28 mouse cellular contexts compared by ENCODE assay signal in genomic region chr3:27626301-27626700, GRCm38 (mm10).
A peak's percentile ranks its signal among the peaks of the same experiment; 100 is the strongest.
DNase-seq lines count a peak whose midpoint lies in the region; ATAC-seq lines count a peak whose summit lies in the region.
"Had no signal": no experiment of that assay in that cellular context is flagged by ENCODE, and none has a peak within 500 bp of the region (broad histone marks: within the 10 kb centered on the region; RNA-seq: fewer than 3 reads in every experiment).

No protein-coding gene starts in this region.

- no peaks in the 10 kb centered on the region for H3K9me3 ChIP-seq in embryonic facial prominence, embryonic 13.5 days
- no peaks in the 10 kb centered on the region for H3K9me3 ChIP-seq in embryonic facial prominence, embryonic 10.5 days
- H3K9me3 ChIP-seq in heart, embryonic 12.5 days (replicated peaks) = no peaks in the 10 kb centered on the region
- no peaks in the 10 kb centered on the region for H3K9me3 ChIP-seq in heart, embryonic 10.5 days
- no peaks in the 10 kb centered on the region for H3K9me3 ChIP-seq in forebrain, embryonic 10.5 days
- H3K9me3 ChIP-seq: embryonic facial prominence, embryonic 12.5 days; G1E; hindbrain, embryonic 10.5 days; hindbrain, embryonic 15.5 days; limb, embryonic 13.5 days; lung, embryonic 15.5 days; midbrain, embryonic 12.5 days; neural tube, embryonic 12.5 days had no signal

- ATAC-seq in embryonic facial prominence, embryonic 13.5 days (ENCODE audit: insufficient number of reproducible peaks, insufficient read depth, low FRiP score, low TSS enrichment, low read depth) = no peak
- ATAC-seq in heart, embryonic 12.5 days (ENCODE audit: insufficient number of reproducible peaks, low FRiP score) = no peak
- ATAC-seq: inflammation-experienced regulatory T-cells, adult 6 months had no signal

- DNase-seq in embryonic facial prominence, embryonic 10.5 days (ENCODE audit: low spot score) = no peak
- no peak for DNase-seq in heart, embryonic 10.5 days (ENCODE audit: low spot score)
- DNase-seq in left cerebral cortex, postnatal 4 days = peak; percentile 31
- no peak for DNase-seq in left cerebral cortex, postnatal 25 days (ENCODE audit: low spot score in 2 of 2)
- no peak for DNase-seq in forebrain, embryonic 10.5 days (ENCODE audit: extremely low spot score, low spot score)
- DNase-seq: adrenal gland, adult 8-10 months; cerebellum, adult 2 months; cerebellum, postnatal 36 days; kidney, adult 11 months; kidney, postnatal 14 days; layer of hippocampus, adult 9-11 months; right cerebral cortex, postnatal 4 days; thymus, adult 18-20 months; thymus, postnatal 25 days had no signal

- H3K4me2 ChIP-seq in embryonic facial prominence, embryonic 13.5 days = no peak overlapping the region
- no peak overlapping the region for H3K4me2 ChIP-seq in heart, embryonic 12.5 days
- H3K4me2 ChIP-seq: embryonic facial prominence, embryonic 12.5 days; hindbrain, embryonic 15.5 days; limb, embryonic 13.5 days; liver, embryonic 11.5 days; lung, embryonic 15.5 days; midbrain, embryonic 12.5 days; neural tube, embryonic 12.5 days had no signal

- H3K27me3 ChIP-seq in embryonic facial prominence, embryonic 13.5 days = no peaks in the 10 kb centered on the region
- no peaks in the 10 kb centered on the region for H3K27me3 ChIP-seq in embryonic facial prominence, embryonic 10.5 days (replicated peaks; ENCODE audit: low read depth, poor library complexity, severe bottlenecking)
- H3K27me3 ChIP-seq in heart, embryonic 12.5 days (replicated peaks) = no peaks in the 10 kb centered on the region
- no peaks in the 10 kb centered on the region for H3K27me3 ChIP-seq in heart, embryonic 10.5 days (ENCODE audit: insufficient read depth, poor library complexity, severe bottlenecking)
- no peaks in the 10 kb centered on the region for H3K27me3 ChIP-seq in forebrain, embryonic 10.5 days (ENCODE audit: poor library complexity, severe bottlenecking)
- H3K27me3 ChIP-seq: embryonic facial prominence, embryonic 12.5 days; hindbrain, embryonic 15.5 days; limb, embryonic 13.5 days; lung, embryonic 15.5 days; midbrain, embryonic 12.5 days; neural tube, embryonic 12.5 days had no signal

- H3K9ac ChIP-seq in embryonic facial prominence, embryonic 13.5 days = no peak overlapping the region
- H3K9ac ChIP-seq in heart, embryonic 12.5 days = peak overlapping the region; percentile 15; the same call in 1 of the 2 replicates
- H3K9ac ChIP-seq: embryonic facial prominence, embryonic 12.5 days; hindbrain, embryonic 15.5 days; limb, embryonic 13.5 days; lung, embryonic 15.5 days; midbrain, embryonic 12.5 days; neural tube, embryonic 12.5 days had no signal

- H3K27ac ChIP-seq in embryonic facial prominence, embryonic 13.5 days = peak overlapping the region; percentile 66; the same call in 1 of the 2 replicates
- H3K27ac ChIP-seq in embryonic facial prominence, embryonic 10.5 days (replicated peaks) = no peak overlapping the region
- peak overlapping the region; percentile 87 for H3K27ac ChIP-seq in heart, embryonic 12.5 days (ENCODE audit: poor library complexity, severe bottlenecking)
- H3K27ac ChIP-seq in heart, embryonic 10.5 days = no peak overlapping the region
- H3K27ac ChIP-seq in forebrain, embryonic 10.5 days = no peak overlapping the region
- H3K27ac ChIP-seq: hindbrain, embryonic 10.5 days; limb, embryonic 13.5 days; midbrain, embryonic 12.5 days; neural tube, embryonic 12.5 days; stomach, postnatal 0 days had no signal

- H3K36me3 ChIP-seq in embryonic facial prominence, embryonic 13.5 days = peaks cover 9% of the 10 kb centered on the region
- peaks cover 11% of the 10 kb centered on the region for H3K36me3 ChIP-seq in embryonic facial prominence, embryonic 10.5 days (replicated peaks)
- peaks cover 12% of the 10 kb centered on the region; the same call in 1 of the 2 replicates for H3K36me3 ChIP-seq in heart, embryonic 12.5 days
- H3K36me3 ChIP-seq in heart, embryonic 10.5 days = peaks cover 8% of the 10 kb centered on the region
- peaks cover 18% of the 10 kb centered on the region for H3K36me3 ChIP-seq in forebrain, embryonic 10.5 days (replicated peaks)
- H3K36me3 ChIP-seq: embryonic facial prominence, embryonic 12.5 days; G1E; hindbrain, embryonic 15.5 days; midbrain, embryonic 12.5 days; neural tube, embryonic 12.5 days had no signal

- H3K4me3 ChIP-seq in embryonic facial prominence, embryonic 13.5 days = no peak overlapping the region
- H3K4me3 ChIP-seq in embryonic facial prominence, embryonic 10.5 days = no peak overlapping the region
- H3K4me3 ChIP-seq in heart, embryonic 12.5 days = no peak overlapping the region
- no peak overlapping the region for H3K4me3 ChIP-seq in heart, embryonic 10.5 days
- H3K4me3 ChIP-seq in forebrain, embryonic 10.5 days = no peak overlapping the region
- H3K4me3 ChIP-seq: embryonic facial prominence, embryonic 12.5 days; hindbrain, embryonic 10.5 days; hindbrain, embryonic 15.5 days; limb, embryonic 13.5 days; lung, embryonic 15.5 days; midbrain, embryonic 12.5 days; myocyte; neural tube, embryonic 12.5 days had no signal

- 72% methylated on average over 8 of the region's 8 CpGs for WGBS in embryonic facial prominence, embryonic 13.5 days
- 88% methylated on average over 8 of the region's 8 CpGs for WGBS in embryonic facial prominence, embryonic 10.5 days
- WGBS in heart, embryonic 12.5 days = 69% methylated on average over 8 of the region's 8 CpGs
- WGBS in heart, embryonic 10.5 days = 72% methylated on average over 8 of the region's 8 CpGs
- WGBS in forebrain, embryonic 10.5 days = 92% methylated on average over 8 of the region's 8 CpGs

- H3K4me1 ChIP-seq in embryonic facial prominence, embryonic 13.5 days = peaks cover 41% of the 10 kb centered on the region
- H3K4me1 ChIP-seq in embryonic facial prominence, embryonic 10.5 days = peaks cover 22% of the 10 kb centered on the region
- H3K4me1 ChIP-seq in heart, embryonic 12.5 days (replicated peaks) = peaks cover 53% of the 10 kb centered on the region
- H3K4me1 ChIP-seq in heart, embryonic 10.5 days = peaks cover 46% of the 10 kb centered on the region
- no peaks in the 10 kb centered on the region for H3K4me1 ChIP-seq in forebrain, embryonic 10.5 days
- H3K4me1 ChIP-seq: midbrain, embryonic 12.5 days; neural tube, embryonic 12.5 days had no signal

- intact Hi-C loops in left cerebral cortex, postnatal 4 days (cut with DNase I) = no loop called here
- intact Hi-C loops in left cerebral cortex, postnatal 25 days (cut with DNase I) = no loop called here

Comparison
In these comparisons a context has a peak if more than half of its experiments do, and no peak if none do; other contexts are left out.
1. H3K27ac ChIP-seq: peak in embryonic facial prominence, embryonic 13.5 days (single experiment) and heart, embryonic 12.5 days (single experiment); none in embryonic facial prominence, embryonic 10.5 days (single experiment), heart, embryonic 10.5 days (single experiment) and forebrain, embryonic 10.5 days (single experiment).